Mouse (Mus musculus): ENCODE measurements around the gene Uhrf2. TPM values are rescaled to one million over a fixed set of nuclear protein-coding genes. Genes with fewer than 3 reads are reported as not detected.

Gene Uhrf2
- polyA plus RNA-seq, 1 experiment from 2014 or later = 74.6 TPM

DNA sequence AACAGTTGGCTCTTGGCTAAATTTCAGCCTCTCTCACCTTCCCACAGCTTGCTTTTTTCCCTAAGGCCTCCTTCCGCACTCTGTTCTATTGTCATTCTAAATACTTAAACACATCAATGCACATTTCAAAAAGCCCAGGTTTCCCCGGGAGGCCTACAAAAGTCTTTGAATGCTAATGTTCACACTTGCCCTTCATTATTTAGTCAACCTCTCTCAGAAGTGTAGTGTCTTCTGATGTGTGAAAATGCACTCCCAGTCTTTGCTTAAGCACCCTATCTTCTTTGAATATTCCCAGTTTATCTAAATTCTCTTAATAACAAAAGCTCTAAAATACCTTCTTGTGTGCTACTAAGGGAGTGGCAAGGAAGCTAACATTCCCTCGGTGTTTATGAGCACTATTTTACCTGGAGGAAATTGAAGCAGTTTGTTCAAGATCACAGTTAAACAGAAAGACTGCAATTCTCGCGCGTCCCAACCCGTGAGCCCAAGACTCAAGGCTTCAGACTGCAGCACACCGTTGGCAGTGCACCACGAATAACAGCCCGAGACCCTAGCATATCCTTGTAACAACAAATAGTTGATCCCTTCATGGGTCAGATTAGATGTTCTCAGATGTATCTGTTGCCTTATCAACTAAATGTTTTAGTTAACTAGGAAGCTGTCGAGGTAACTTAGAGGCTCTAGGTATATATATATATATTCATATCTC is 1.2 kb upstream of the Uhrf2 start:
- Histone ChIP-seq H3K27me3 (replicated peaks) (no peaks in the 10 kb centered on the region), H3K9ac (no peak overlapping the region)
- 17% methylated on average over 11 of the region's 11 CpGs for WGBS

DNA sequence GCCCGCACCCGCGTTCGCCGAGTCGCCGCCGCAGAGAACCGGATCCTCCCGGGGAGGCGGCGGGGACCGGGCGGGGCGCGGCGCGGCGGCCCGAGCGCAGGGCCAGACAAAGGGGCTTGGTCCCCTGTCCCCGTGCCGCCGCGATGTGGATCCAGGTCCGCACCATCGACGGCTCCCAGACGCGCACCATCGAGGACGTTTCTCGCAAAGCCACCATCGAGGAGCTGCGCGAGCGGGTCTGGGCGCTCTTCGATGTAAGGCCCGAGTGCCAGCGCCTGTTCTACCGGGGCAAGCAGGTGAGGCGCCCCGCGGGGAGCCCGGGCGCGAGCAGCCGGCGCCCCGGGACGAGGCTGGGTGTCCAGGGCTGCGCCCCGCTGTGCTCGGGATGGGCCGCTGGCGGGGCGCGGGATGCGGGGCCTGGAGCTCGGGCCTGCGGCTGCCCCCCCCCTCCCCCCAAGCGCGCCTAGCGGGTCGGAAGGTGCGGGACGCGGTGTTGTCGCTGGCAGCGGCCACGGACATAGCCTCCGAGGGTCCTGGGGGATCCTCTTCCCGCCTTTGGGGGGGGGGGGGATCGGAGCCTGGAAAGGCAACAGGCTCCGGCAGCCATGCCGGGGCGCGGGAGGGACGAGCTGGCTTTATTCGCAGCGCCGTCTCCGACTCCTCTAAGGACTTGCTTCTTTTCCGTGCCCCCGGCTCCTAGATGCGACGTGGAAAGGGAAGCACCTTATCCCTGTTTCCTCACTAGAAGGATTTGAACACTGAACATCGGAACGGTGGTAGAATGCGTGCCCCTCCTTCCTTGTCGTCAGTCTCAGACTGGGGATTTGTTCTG is 539 bp downstream of the Uhrf2 start:
- WGBS = under 1% methylated on average over 85 of the region's 92 CpGs
- ATAC-seq (ENCODE audit: low FRiP score, low read depth) = no peak; the same call in none of the 2 replicates
- Histone ChIP-seq H3K27me3 (replicated peaks) (no peaks in the 10 kb centered on the region), H3K36me3 (no peaks in the 10 kb centered on the region), H3K9ac (peak overlapping the region; percentile 98), H3K4me2 (replicated peaks) (peak overlapping the region; percentile 74), H3K4me3 (peak overlapping the region; percentile 100), H3K27ac (peak overlapping the region; percentile 86), H3K9me3 (no peaks in the 10 kb centered on the region), H3K4me1 (peaks cover 33% of the 10 kb centered on the region)

More for the DNA sequence above, 1.2 kb upstream of the Uhrf2 start:
- no peak overlapping the region for H3K27ac ChIP-seq
- peak overlapping the region; percentile 74 for H3K4me2 ChIP-seq (replicated peaks)
- H3K9me3 ChIP-seq = no peaks in the 10 kb centered on the region
- ATAC-seq (ENCODE audit: low FRiP score, low read depth) = 0 out of 2 replicates have a peak, but pooled peaks have one; percentile 1
- H3K4me3 ChIP-seq = no peak overlapping the region
- H3K4me1 ChIP-seq = peaks cover 26% of the 10 kb centered on the region
- no peaks in the 10 kb centered on the region for H3K36me3 ChIP-seq

DNA sequence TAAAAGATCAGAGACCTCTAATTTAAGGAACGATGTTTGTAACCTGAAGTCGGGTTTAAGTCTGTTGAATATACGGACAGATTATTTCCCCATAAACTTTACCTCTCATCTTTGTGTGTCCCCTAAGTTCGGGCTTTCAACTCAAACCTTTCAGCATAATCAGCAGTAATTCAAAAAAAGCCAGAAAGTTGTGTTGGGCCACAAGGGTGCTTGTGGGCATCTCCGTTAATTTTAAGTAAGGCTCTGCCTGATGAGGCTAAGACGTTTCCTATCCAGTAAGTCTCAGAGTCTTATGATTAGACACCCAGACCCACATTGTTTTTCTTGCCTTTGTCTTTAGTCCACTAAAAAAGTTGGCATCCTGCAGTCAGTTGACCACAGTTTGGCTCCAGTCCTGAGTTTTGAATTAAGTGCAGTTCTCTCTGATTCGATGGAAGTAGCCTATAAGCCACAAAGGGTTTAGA is 1.2 kb downstream of the Uhrf2 start:
- peak overlapping the region; percentile 98 for H3K9ac ChIP-seq
- peak overlapping the region; percentile 74 for H3K4me2 ChIP-seq (replicated peaks)
- peak overlapping the region; percentile 100 for H3K4me3 ChIP-seq
- H3K4me1 ChIP-seq = peaks cover 33% of the 10 kb centered on the region
- no peak for ATAC-seq (ENCODE audit: low FRiP score, low read depth)
- H3K36me3 ChIP-seq = no peaks in the 10 kb centered on the region
- no peak overlapping the region for H3K27ac ChIP-seq
- 3% methylated on average over 7 of the region's 7 CpGs for WGBS
- H3K27me3 ChIP-seq (replicated peaks) = no peaks in the 10 kb centered on the region
- H3K9me3 ChIP-seq = no peaks in the 10 kb centered on the region

DNA sequence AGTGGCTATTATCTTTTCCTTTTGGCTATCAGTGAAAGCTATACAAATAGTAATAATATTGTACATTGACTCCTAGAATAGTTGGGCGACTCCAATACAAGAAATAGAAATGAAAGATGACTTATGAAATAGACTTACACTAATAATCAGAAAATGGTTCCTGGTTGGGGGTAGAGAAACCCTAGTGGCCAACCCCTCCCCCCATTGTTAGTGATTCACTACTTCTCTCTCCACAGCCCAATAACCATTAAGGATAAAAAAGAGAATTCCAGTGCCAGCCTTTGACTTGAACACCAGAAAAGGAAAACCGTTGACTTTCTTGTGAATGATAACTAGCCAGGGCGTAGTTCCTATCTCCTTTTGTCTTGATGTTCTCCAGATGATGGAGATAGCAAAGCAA is 1.9 kb downstream of the Uhrf2 start:
- Histone ChIP-seq H3K4me3 (peak overlapping the region; percentile 20), H3K9ac (0 out of 2 replicates have a peak overlapping the region, but pooled peaks have one; percentile 98), H3K36me3 (no peaks in the 10 kb centered on the region), H3K27me3 (replicated peaks) (no peaks in the 10 kb centered on the region), H3K27ac (no peak overlapping the region), H3K4me2 (replicated peaks) (peak overlapping the region; percentile 74), H3K9me3 (no peaks in the 10 kb centered on the region), H3K4me1 (peaks cover 33% of the 10 kb centered on the region)
- ATAC-seq (ENCODE audit: low FRiP score, low read depth) = no peak
- WGBS = 31% methylated on average over 3 of the region's 3 CpGs

DNA sequence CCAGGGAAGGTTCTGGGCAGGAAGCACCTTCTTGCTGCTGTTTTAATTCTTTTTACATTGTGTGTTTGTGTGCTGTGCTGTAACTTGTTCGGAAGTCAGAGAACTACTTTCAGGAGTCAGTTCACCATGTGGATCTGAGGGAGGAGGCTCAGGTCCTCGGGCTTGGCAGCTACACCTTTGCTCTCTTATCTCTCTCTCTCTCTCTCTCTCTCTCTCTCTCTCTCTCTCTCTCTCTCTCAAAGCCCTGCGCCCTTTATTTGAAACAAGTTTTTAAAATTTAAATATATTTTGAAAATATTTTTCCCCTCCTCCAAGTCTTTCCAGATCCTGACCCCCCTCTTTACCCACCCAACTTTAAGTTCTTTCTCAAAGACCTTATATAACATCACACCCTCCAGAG is 5.0 kb downstream of the Uhrf2 start:
- Histone ChIP-seq H3K27me3 (replicated peaks) (no peaks in the 10 kb centered on the region), H3K4me3 (no peak overlapping the region), H3K9ac (no peak overlapping the region), H3K27ac (no peak overlapping the region), H3K9me3 (no peaks in the 10 kb centered on the region), H3K4me1 (peaks cover 26% of the 10 kb centered on the region), H3K4me2 (replicated peaks) (no peak overlapping the region), H3K36me3 (no peaks in the 10 kb centered on the region)
- 78% methylated on average over 3 of the region's 3 CpGs for WGBS
- no peak for ATAC-seq (ENCODE audit: low FRiP score, low read depth)

DNA sequence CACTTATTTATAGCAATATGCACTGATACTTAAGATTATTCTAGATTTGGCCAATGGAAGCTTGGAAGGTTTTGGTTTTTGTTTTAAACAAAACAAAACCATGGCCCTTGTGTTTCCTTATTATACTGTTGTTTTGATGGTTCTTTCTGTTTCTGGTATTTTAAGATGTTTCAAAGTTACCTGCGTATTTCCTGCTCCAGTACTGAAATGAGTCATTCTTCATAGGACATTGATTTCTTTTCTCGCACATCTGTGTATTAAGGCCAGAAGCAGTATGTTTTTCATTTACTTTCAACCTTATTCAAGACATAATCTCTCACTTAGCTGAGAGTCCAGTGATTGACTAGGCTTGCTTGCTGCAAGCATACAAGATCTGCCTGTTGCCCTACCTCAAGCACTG is 13.4 kb downstream of the Uhrf2 start:
- H3K4me1 ChIP-seq = no peaks in the 10 kb centered on the region
- H3K9me3 ChIP-seq = no peaks in the 10 kb centered on the region
- H3K36me3 ChIP-seq = peaks cover 38% of the 10 kb centered on the region
- H3K27me3 ChIP-seq (replicated peaks) = no peaks in the 10 kb centered on the region
- no peak overlapping the region for H3K4me2 ChIP-seq (replicated peaks)
- no peak overlapping the region for H3K27ac ChIP-seq
- 95% methylated on average over 2 of the region's 2 CpGs for WGBS
- H3K4me3 ChIP-seq = no peak overlapping the region
- no peak overlapping the region for H3K9ac ChIP-seq
- no peak for ATAC-seq (ENCODE audit: low FRiP score, low read depth)

DNA sequence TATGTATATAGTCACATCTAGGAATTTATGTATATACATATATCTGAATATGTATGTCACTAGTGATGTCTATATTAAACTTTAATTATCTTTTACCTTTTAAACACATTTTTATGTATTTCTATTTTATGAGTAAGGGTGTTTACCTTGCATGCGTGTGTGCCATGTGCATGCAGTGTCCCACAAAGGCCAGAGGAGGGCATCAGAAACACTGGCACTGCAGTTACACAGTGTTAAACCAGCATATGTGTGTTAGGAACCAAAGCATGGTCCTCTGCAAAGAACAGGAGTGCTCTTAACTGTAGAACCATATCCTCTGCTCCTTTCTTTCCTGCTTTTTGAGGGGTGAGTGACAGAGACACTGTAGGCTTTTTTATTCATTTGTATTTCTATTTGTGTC is 14.3 kb downstream of the Uhrf2 start:
- Histone ChIP-seq H3K4me2 (replicated peaks) (no peak overlapping the region), H3K36me3 (peaks cover 38% of the 10 kb centered on the region), H3K4me1 (no peaks in the 10 kb centered on the region), H3K4me3 (no peak overlapping the region), H3K27me3 (replicated peaks) (no peaks in the 10 kb centered on the region), H3K27ac (no peak overlapping the region), H3K9me3 (no peaks in the 10 kb centered on the region), H3K9ac (no peak overlapping the region)
- ATAC-seq (ENCODE audit: low FRiP score, low read depth) = no peak
- WGBS = 92% methylated on average over 1 of the region's 1 CpGs

DNA sequence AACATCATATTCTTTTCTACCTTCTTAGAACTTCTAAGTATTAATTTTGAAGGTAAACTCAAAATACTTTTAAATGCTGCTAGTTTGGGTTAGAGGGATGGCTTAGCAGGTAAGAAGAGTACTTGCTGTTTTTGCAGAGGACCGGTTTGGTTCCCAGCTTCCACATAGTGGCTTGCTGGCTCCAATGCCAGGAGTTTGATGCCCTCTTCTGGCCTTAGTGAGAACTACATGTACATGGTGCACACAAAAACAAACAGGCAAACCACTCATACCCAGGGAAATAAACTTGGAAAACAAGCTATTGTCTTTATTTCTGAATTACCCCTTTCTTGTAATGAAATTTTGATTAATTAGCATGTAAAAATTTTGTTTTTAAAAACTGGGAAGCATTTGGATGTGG is 15.5 kb downstream of the Uhrf2 start:
- H3K4me1 ChIP-seq = no peaks in the 10 kb centered on the region
- no peak overlapping the region for H3K4me3 ChIP-seq
- 65% methylated on average over 1 of the region's 1 CpGs for WGBS
- no peak overlapping the region for H3K4me2 ChIP-seq (replicated peaks)
- ATAC-seq (ENCODE audit: low FRiP score, low read depth) = no peak
- H3K36me3 ChIP-seq = peaks cover 38% of the 10 kb centered on the region
- H3K27me3 ChIP-seq (replicated peaks) = no peaks in the 10 kb centered on the region
- no peak overlapping the region for H3K27ac ChIP-seq
- no peaks in the 10 kb centered on the region for H3K9me3 ChIP-seq
- H3K9ac ChIP-seq = no peak overlapping the region

DNA sequence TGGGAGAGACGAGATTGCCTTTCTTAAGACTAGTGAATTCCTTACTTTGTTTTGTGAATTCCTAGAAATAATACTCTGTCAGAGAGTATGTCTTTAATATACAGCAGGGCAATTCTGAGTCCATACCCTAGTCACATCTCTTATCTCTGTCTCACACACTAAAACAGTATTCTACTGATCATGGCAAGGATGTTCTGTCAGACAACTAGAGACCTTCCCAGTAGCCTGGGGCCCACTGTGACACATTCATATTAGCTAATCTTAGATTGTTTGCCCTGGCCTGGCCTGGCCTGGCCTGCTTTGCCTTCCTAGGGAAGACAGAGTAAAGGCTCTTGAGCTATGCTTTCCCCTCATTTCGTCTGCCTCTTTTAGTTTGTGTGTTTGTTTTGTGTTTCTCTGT is 20.3 kb downstream of the Uhrf2 start:
- no peaks in the 10 kb centered on the region for H3K9me3 ChIP-seq
- peaks cover 16% of the 10 kb centered on the region for H3K36me3 ChIP-seq
- H3K4me2 ChIP-seq (replicated peaks) = no peak overlapping the region
- H3K9ac ChIP-seq = no peak overlapping the region
- H3K4me3 ChIP-seq = no peak overlapping the region
- H3K27me3 ChIP-seq (replicated peaks) = no peaks in the 10 kb centered on the region
- WGBS = 85% methylated on average over 2 of the region's 2 CpGs
- no peak for ATAC-seq (ENCODE audit: low FRiP score, low read depth)
- H3K27ac ChIP-seq = no peak overlapping the region
- no peaks in the 10 kb centered on the region for H3K4me1 ChIP-seq

DNA sequence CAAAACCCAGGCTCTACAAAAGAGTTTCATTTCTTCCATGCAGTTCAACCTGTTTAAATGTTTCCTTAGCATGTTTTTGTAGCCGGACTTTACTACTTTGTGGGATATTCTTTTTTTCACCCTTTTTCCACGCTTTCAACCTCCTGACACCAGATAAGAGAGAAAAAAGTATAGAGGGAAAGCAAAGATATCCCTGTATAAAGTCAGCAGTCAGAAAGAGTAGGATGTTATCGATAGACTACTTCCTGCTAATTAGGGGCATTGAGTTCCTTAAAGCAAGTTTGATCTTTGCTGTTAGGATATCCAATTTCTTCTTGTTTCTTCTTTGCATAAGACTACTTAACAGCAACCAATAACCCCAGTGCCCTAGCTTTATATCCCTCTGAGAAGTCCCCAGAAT is 21.2 kb downstream of the Uhrf2 start:
- WGBS = 93% methylated on average over 3 of the region's 3 CpGs
- Histone ChIP-seq H3K27me3 (replicated peaks) (no peaks in the 10 kb centered on the region), H3K4me1 (no peaks in the 10 kb centered on the region), H3K9ac (no peak overlapping the region), H3K9me3 (no peaks in the 10 kb centered on the region), H3K4me3 (no peak overlapping the region), H3K27ac (no peak overlapping the region), H3K4me2 (replicated peaks) (no peak overlapping the region), H3K36me3 (peaks cover 11% of the 10 kb centered on the region)
- no peak for ATAC-seq (ENCODE audit: low FRiP score, low read depth)

DNA sequence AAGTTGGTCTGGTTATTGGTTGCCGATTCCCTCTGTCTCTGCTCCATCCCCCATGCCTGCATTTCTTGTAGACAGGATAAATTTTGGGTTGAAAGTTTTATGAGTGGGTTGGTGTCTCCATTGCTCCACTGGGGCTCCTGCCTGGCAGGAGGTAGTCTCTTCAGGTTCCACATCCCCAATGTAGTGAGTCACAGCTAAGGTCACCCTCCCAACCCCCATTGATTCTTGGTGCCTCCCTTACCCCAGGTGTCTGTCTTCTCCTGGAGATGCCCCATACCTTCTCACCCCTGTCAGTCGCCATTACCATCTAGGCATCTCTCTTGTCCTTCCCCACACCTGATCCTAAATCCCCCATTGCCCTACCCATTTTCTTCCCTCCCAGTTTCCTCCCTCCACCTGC is 23.9 kb downstream of the Uhrf2 start:
- Histone ChIP-seq H3K27me3 (replicated peaks) (no peaks in the 10 kb centered on the region), H3K4me3 (no peak overlapping the region), H3K36me3 (no peaks in the 10 kb centered on the region), H3K27ac (no peak overlapping the region), H3K9me3 (no peaks in the 10 kb centered on the region), H3K4me2 (replicated peaks) (no peak overlapping the region), H3K9ac (no peak overlapping the region), H3K4me1 (no peaks in the 10 kb centered on the region)
- ATAC-seq (ENCODE audit: low FRiP score, low read depth) = no peak
- 88% methylated on average over 2 of the region's 2 CpGs for whole genome bisulfite sequencing

DNA sequence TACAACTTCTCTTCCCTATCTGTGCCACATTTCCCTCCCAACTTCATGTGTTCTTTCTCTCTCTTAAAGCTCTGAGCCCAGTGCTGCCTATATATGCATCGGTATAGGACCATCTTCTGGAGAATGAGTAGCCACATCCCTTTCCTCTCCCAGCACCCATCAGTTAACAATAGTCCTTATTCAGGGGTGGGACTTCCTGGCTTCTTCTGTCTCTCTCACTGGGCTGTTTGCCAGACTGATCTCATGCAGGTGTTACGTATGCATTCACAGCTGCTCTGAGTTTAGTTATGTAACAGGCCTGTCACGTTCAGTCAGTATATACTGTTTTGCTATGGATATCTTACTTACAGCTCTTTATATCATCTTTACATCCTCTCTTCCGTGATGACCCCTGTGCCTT is 35.5 kb downstream of the Uhrf2 start:
- ATAC-seq (ENCODE audit: low FRiP score, low read depth) = no peak
- Histone ChIP-seq H3K9me3 (no peaks in the 10 kb centered on the region), H3K4me2 (replicated peaks) (no peak overlapping the region), H3K9ac (no peak overlapping the region), H3K4me3 (no peak overlapping the region), H3K27ac (no peak overlapping the region), H3K36me3 (no peaks in the 10 kb centered on the region), H3K27me3 (replicated peaks) (no peaks in the 10 kb centered on the region), H3K4me1 (no peaks in the 10 kb centered on the region)
- 83% methylated on average over 4 of the region's 4 CpGs for WGBS
